Mouse (Mus musculus) liver, adult 2 months (tissue): ENCODE measurements around the gene Fezf2. TPM values are rescaled to one million over a fixed set of nuclear protein-coding genes. Genes with fewer than 3 reads are reported as not detected.

ENCODE experiments used
- DNase-seq: peaks from one replicate; pipeline ENCODE4 v3.0.0-alpha.2; 2011; ENCODE audit warnings: low read depth, low spot score; ENCODE audit errors: extremely low read depth
- H3K27ac ChIP-seq: fragments of 200-500 bp; replicated peaks from 2 replicates; pipeline ENCODE4 v1.5.1; 2012; ENCODE audit warnings: low read depth, mild to moderate bottlenecking, control low read depth, inconsistent platforms, low read length; ENCODE audit not compliant: insufficient read depth
- H3K27me3 ChIP-seq: fragments of 200-500 bp; 2 replicates; pipeline ENCODE4 v1.6.1; 2012; ENCODE audit warnings: mild to moderate bottlenecking, moderate library complexity, low read length, inconsistent platforms; ENCODE audit not compliant: control insufficient read depth, insufficient read depth
- H3K36me3 ChIP-seq: fragments of 200-500 bp; 2 replicates; pipeline ENCODE4 v1.6.1; 2012; ENCODE audit warnings: low read length, inconsistent platforms; ENCODE audit not compliant: control insufficient read depth, insufficient read depth
- H3K4me1 ChIP-seq: fragments of 200-500 bp; 2 replicates; pipeline ENCODE4 v1.6.1; 2011; ENCODE audit warnings: low read length; ENCODE audit not compliant: control insufficient read depth, insufficient read depth
- H3K4me3 ChIP-seq: fragments of 200-500 bp; 2 replicates; pipeline ENCODE4 v1.5.1; 2011; ENCODE audit warnings: low read depth, mild to moderate bottlenecking, control low read depth, low read length, moderate library complexity; ENCODE audit not compliant: insufficient read depth
- H3K79me2 ChIP-seq: fragments of 200-500 bp; 2 replicates; pipeline ENCODE4 v1.6.1; 2012; ENCODE audit warnings: inconsistent platforms, mild to moderate bottlenecking, low read length, moderate library complexity; ENCODE audit not compliant: control insufficient read depth, insufficient read depth
- H3K9ac ChIP-seq: fragments of 200-500 bp; 2 replicates; pipeline ENCODE4 v1.6.1; 2012; ENCODE audit warnings: low read depth, mild to moderate bottlenecking, control low read depth, inconsistent platforms, low read length
- CTCF ChIP-seq: fragments of 200-500 bp; IDR thresholded peaks from 2 replicates; pipeline ENCODE4 v1.5.1; 2011; ENCODE audit warnings: low read depth, low read length, control low read depth
- POLR2A ChIP-seq: fragments of 200-500 bp; IDR thresholded peaks from 2 replicates; pipeline ENCODE4 v1.6.1; 2011; ENCODE audit warnings: low read length, control low read depth; ENCODE audit not compliant: insufficient read depth; ENCODE audit errors: extremely low read depth
- WGBS: fragments of 180-500 bp; shearing (Covaris S2); methylation state at CpG from one replicate; pipeline ENCODE4 v1.1.7; 2018; 5-methylcytosine and 5-hydroxymethylcytosine counted together
- polyA plus RNA-seq: library from polyadenylated mRNA; depleted of rRNA; stranded (reverse); fragments of >200 nt; gene quantifications from 2 replicates; pipeline ENCODE4 v1.2.3, GENCODE M21; 2012
- total RNA-seq: library from RNA; depleted of rRNA; stranded (reverse); fragments of >200 nt; gene quantifications from 2 replicates; pipeline ENCODE4 v1.2.3, GENCODE M21; 2014

The Fezf2 gene
- total and polyA plus RNA-seq, 2 experiments: not detected

DNA sequence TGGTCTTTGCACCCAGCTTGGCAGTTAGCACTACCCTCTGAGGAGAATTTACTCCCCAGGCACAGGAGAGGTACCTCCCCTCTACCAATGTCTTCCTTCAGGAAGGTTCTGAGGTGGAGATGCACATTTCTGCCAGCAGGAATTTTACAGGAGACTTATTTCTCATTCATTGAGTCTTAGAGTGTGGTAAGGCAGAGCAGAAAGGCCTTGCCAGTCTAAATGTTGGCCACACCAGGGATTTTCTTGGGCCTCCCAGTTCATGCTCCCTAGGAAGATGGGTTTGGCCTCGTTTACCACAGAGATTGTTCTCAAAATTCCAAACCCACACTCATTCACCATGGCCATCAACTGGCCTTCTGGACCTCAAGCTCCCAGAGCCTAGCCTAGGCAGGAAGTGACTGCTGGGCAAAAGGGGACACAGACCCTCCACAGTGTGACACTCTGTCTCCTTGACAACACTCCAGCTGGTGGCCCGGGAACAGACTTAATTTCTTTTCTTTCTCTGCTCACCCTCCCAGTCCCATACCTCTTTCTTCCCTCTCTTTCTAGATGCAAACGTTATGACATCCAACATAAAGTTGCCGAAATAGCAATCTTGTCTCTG is 40.3 kb upstream of the Fezf2 start:
- H3K9ac ChIP-seq: no peak overlapping the region
- H3K36me3 ChIP-seq: no peaks in the 10 kb centered on the region
- H3K4me3 ChIP-seq: no peak overlapping the region
- H3K79me2 ChIP-seq: no peaks in the 10 kb centered on the region
- TF ChIP-seq POLR2A (no peak), CTCF (no peak)
- no peaks in the 10 kb centered on the region for H3K4me1 ChIP-seq
- 57% methylated on average over 4 of the region's 4 CpGs for WGBS
- no peak for DNase-seq
- no peaks in the 10 kb centered on the region for H3K27me3 ChIP-seq
- no peak overlapping the region for H3K27ac ChIP-seq

GRCm38 (mm10) chr14:12387176-12387575 is 39.2 kb upstream of the Fezf2 start:
- Histone ChIP-seq H3K36me3 (no peaks in the 10 kb centered on the region), H3K27me3 (no peaks in the 10 kb centered on the region), H3K9ac (no peak overlapping the region), H3K4me1 (no peaks in the 10 kb centered on the region), H3K79me2 (no peaks in the 10 kb centered on the region), H3K4me3 (no peak overlapping the region), H3K27ac (no peak overlapping the region)
- no peak for DNase-seq
- WGBS: 69% methylated on average over 6 of the region's 6 CpGs
- no peak for TF ChIP-seq CTCF
- no peak for TF ChIP-seq POLR2A

- Histone ChIP-seq H3K79me2 (no peaks in the 10 kb centered on the region), H3K36me3 (no peaks in the 10 kb centered on the region), H3K9ac (no peak overlapping the region), H3K27me3 (no peaks in the 10 kb centered on the region), H3K27ac (no peak overlapping the region), H3K4me1 (no peaks in the 10 kb centered on the region), H3K4me3 (no peak overlapping the region)
- TF ChIP-seq POLR2A (no peak), CTCF (no peak)
- 26% methylated on average over 9 of the region's 9 CpGs for WGBS
- no peak for DNase-seq
Measured at GRCm38 (mm10) chr14:12377883-12378282, 29.9 kb upstream of the Fezf2 start.

GRCm38 (mm10) chr14:12377289-12377688 is 29.3 kb upstream of the Fezf2 start:
- Histone ChIP-seq H3K27me3 (no peaks in the 10 kb centered on the region), H3K36me3 (no peaks in the 10 kb centered on the region), H3K4me3 (no peak overlapping the region), H3K27ac (no peak overlapping the region), H3K79me2 (no peaks in the 10 kb centered on the region), H3K9ac (no peak overlapping the region), H3K4me1 (no peaks in the 10 kb centered on the region)
- no peak for TF ChIP-seq CTCF
- TF ChIP-seq POLR2A: no peak
- 95% methylated on average over 2 of the region's 2 CpGs for WGBS
- DNase-seq: no peak

- no peaks in the 10 kb centered on the region for H3K36me3 ChIP-seq
- no peak for DNase-seq
- TF ChIP-seq POLR2A (no peak), CTCF (no peak)
- no peaks in the 10 kb centered on the region for H3K4me1 ChIP-seq
- no peaks in the 10 kb centered on the region for H3K27me3 ChIP-seq
- no peak overlapping the region for H3K9ac ChIP-seq
- no peak overlapping the region for H3K27ac ChIP-seq
- WGBS: 86% methylated on average over 2 of the region's 2 CpGs
- no peaks in the 10 kb centered on the region for H3K79me2 ChIP-seq
- H3K4me3 ChIP-seq: no peak overlapping the region
Measured at GRCm38 (mm10) chr14:12375451-12375850, 27.5 kb upstream of the Fezf2 start.

DNA sequence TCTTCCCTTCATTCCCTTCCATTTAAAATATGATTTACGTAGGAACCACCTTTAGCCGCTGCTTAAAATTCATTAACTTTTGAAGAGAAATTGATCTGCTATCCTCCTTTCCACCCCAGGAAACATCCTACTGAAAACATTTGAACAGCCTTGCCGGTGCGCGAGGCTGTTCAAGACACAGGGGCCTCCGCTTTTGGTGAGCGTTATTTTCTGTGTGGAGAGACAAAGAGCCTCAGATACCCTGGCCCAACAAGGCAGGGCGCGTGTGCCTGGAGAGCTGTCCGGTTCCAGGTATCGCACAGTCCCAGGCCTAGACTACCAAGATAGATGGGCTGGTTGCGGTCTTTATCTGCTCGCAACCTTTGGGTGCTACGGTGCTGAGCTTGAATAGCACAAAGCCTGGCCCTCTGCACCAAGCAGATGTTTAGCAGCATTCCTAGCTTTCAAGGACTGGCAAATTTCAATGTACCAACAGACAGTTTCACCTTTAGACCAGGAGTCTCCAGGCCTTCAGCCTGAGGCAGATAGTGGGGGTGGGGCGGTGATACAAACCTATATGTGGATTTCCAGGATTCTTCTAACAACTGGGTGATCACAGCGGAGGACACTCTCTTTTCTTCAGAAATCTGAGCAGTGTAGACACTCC is 2.4 kb upstream of the Fezf2 start:
- Histone ChIP-seq H3K79me2 (no peaks in the 10 kb centered on the region), H3K27ac (no peak overlapping the region), H3K27me3 (peaks cover 12% of the 10 kb centered on the region), H3K36me3 (no peaks in the 10 kb centered on the region), H3K4me3 (no peak overlapping the region), H3K9ac (no peak overlapping the region), H3K4me1 (no peaks in the 10 kb centered on the region)
- TF ChIP-seq POLR2A: no peak
- 12% methylated on average over 16 of the region's 16 CpGs for WGBS
- DNase-seq: no peak
